Mouse (Mus musculus): ENCODE measurements at regions not wholly inside any gene's neighbourhood (a gene's known extent, or its start where the extent isn't known, plus 50 kb on each side); places are given as distances from the start of the nearest gene placed in this dataset.

DNA sequence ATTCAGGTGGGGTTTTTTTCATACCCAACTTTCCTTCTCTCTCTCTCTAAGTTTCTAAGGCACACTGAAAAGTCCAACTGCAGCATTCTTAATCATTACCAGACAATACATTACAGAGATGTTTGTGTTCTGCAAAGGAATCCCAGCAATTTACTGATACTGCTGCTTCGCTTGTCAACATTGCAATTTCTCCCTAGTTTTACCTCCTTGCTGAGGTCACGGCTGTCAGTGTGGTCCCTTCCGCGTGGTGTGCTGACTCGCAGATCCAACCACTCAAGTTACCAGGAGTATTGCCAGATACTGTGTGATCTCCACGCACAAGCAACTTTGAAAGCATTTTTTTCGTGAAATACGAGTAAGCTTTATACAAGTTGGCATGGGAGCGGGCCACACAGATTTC is 144.9 kb upstream of the Dab2 start:
- Histone ChIP-seq H3K36me3 (no peaks in the 10 kb centered on the region), H3K27me3 (no peaks in the 10 kb centered on the region), H3K4me2 (no peak overlapping the region), H3K4me3 (no peak overlapping the region), H3K9ac (no peak overlapping the region), H3K9me3 (no peaks in the 10 kb centered on the region), H3K4me1 (no peaks in the 10 kb centered on the region), H3K27ac (no peak overlapping the region)
- ATAC-seq (ENCODE audit: borderline replicate concordance, extremely low read depth, low FRiP score, low TSS enrichment), result no peak
- WGBS, result 34% methylated on average over 9 of the region's 9 CpGs

DNA sequence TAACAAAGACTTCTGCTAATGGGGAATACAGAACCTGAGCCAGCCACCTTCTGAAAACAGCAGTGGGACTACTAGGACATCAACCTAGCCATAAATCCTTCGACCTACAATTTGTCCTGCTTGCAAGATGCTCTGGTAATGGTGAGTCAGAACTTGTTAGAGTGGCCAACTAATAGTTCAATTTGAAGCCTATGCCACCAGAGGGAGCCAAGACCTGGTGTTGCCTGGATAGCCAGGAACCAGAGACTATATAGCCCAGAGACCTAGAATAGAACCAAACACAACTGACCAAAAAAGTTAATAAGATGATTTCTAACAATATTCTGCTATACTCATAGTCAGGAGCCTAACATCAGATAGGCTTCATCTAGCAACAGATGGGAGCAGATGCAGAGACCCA is 119.3 kb upstream of the Dab2 start:
- H3K4me2 ChIP-seq, result no peak overlapping the region
- no peak overlapping the region for H3K4me3 ChIP-seq
- ATAC-seq (ENCODE audit: borderline replicate concordance, extremely low read depth, low FRiP score, low TSS enrichment), result no peak
- 79% methylated on average over 1 of the region's 1 CpGs for WGBS
- no peak overlapping the region for H3K27ac ChIP-seq
- no peaks in the 10 kb centered on the region for H3K4me1 ChIP-seq
- no peaks in the 10 kb centered on the region for H3K36me3 ChIP-seq
- H3K9me3 ChIP-seq, result no peaks in the 10 kb centered on the region
- H3K9ac ChIP-seq, result no peak overlapping the region
- H3K27me3 ChIP-seq, result no peaks in the 10 kb centered on the region

GRCm38 (mm10) chr15:6183627-6184026 is 116.0 kb upstream of the Dab2 start:
- ATAC-seq (ENCODE audit: borderline replicate concordance, extremely low read depth, low FRiP score, low TSS enrichment), result peak; percentile 64; the same call in 1 of the 2 replicates

DNA sequence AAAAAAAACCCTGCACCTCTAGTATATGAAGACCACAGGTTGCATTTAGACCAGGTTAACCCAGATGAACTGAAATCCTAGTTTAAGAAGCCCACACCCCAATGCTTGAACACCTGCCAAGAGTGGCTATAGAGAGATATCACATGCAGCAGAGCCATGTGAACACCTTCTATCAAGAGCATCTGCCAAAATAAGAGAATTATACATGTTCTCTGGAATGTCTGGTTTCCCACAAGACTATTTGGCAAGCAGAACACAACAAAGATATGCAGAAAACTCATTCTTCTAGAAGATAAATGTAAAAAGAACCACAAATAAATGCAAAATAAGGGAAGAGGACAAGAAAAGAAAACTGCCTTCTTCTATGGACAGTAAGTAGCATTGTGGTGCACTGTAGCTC is 107.7 kb upstream of the Dab2 start:
- Histone ChIP-seq H3K36me3 (no peaks in the 10 kb centered on the region), H3K4me2 (no peak overlapping the region), H3K9ac (no peak overlapping the region), H3K4me1 (no peaks in the 10 kb centered on the region), H3K27ac (no peak overlapping the region), H3K9me3 (no peaks in the 10 kb centered on the region), H3K27me3 (no peaks in the 10 kb centered on the region), H3K4me3 (no peak overlapping the region)
- ATAC-seq (ENCODE audit: borderline replicate concordance, extremely low read depth, low FRiP score, low TSS enrichment), result no peak

More at GRCm38 (mm10) chr15:6183627-6184026, 116.0 kb upstream of the Dab2 start:
- no peaks in the 10 kb centered on the region for H3K4me1 ChIP-seq
- H3K27me3 ChIP-seq, result no peaks in the 10 kb centered on the region
- H3K27ac ChIP-seq, result no peak overlapping the region
- no peak overlapping the region for H3K4me3 ChIP-seq
- no peaks in the 10 kb centered on the region for H3K9me3 ChIP-seq
- H3K36me3 ChIP-seq, result no peaks in the 10 kb centered on the region
- H3K4me2 ChIP-seq, result no peak overlapping the region
- H3K9ac ChIP-seq, result no peak overlapping the region
- 44% methylated on average over 3 of the region's 3 CpGs for WGBS

DNA sequence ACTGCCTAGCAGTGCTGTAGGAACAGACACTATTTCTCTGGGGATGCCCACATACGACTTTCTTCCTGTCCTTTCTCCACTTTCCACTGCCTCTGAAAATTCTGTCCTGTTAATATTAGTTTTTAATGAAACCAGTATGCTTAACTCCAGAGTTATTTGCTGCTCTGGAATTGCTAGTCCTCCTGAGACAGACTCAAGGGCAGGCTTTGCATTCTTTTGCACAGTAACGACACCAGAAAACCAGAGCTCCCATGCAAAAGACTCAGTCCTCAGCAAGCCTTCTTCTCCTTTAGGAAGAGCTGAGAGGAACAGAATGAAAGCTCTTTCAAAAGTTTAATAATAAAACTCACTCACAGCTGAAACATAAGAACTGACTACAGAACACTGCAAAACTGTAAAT is 92.3 kb upstream of the Dab2 start:
- H3K9ac ChIP-seq, result no peak overlapping the region
- H3K4me1 ChIP-seq, result no peaks in the 10 kb centered on the region
- H3K9me3 ChIP-seq, result no peaks in the 10 kb centered on the region
- H3K4me3 ChIP-seq, result no peak overlapping the region
- ATAC-seq (ENCODE audit: borderline replicate concordance, extremely low read depth, low FRiP score, low TSS enrichment), result no peak
- H3K27ac ChIP-seq, result no peak overlapping the region
- 33% methylated on average over 2 of the region's 2 CpGs for WGBS
- no peaks in the 10 kb centered on the region for H3K36me3 ChIP-seq
- no peak overlapping the region for H3K4me2 ChIP-seq
- no peaks in the 10 kb centered on the region for H3K27me3 ChIP-seq

GRCm38 (mm10) chr15:6209301-6209700 is 90.3 kb upstream of the Dab2 start:
- H3K4me1 ChIP-seq, result no peaks in the 10 kb centered on the region
- no peak overlapping the region for H3K4me2 ChIP-seq
- ATAC-seq (ENCODE audit: borderline replicate concordance, extremely low read depth, low FRiP score, low TSS enrichment), result no peak
- WGBS, result 13% methylated on average over 2 of the region's 2 CpGs
- no peak overlapping the region for H3K27ac ChIP-seq
- no peaks in the 10 kb centered on the region for H3K36me3 ChIP-seq
- H3K9me3 ChIP-seq, result no peaks in the 10 kb centered on the region
- no peak overlapping the region for H3K4me3 ChIP-seq
- no peak overlapping the region for H3K9ac ChIP-seq
- H3K27me3 ChIP-seq, result no peaks in the 10 kb centered on the region

GRCm38 (mm10) chr15:6218087-6218486 is 81.5 kb upstream of the Dab2 start:
- Histone ChIP-seq H3K9ac (no peak overlapping the region), H3K27ac (no peak overlapping the region), H3K4me3 (no peak overlapping the region), H3K36me3 (no peaks in the 10 kb centered on the region), H3K4me1 (no peaks in the 10 kb centered on the region), H3K27me3 (no peaks in the 10 kb centered on the region), H3K9me3 (no peaks in the 10 kb centered on the region), H3K4me2 (no peak overlapping the region)
- 51% methylated on average over 3 of the region's 3 CpGs for WGBS
- no peak for ATAC-seq (ENCODE audit: borderline replicate concordance, extremely low read depth, low FRiP score, low TSS enrichment)

DNA sequence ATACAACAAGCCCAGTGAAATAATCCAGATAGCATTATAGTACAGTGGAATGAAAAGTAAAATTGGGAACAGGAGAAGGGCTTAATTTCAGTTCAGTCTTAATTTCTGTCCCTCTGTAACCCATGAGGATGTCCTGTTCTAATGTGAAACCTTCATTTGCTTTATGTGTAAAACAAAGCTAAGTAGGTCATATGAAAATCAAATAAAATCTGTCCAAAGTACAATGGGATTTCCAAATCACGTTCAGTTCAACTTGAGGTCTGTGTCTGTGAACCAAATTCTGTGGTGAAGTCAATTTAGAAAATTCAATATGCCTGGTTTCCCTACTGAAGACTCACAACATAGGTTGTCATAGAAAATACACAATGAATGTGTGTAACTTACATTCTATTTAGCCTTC is 74.4 kb upstream of the Dab2 start:
- Histone ChIP-seq H3K9ac (no peak overlapping the region), H3K27ac (no peak overlapping the region), H3K36me3 (no peaks in the 10 kb centered on the region), H3K9me3 (no peaks in the 10 kb centered on the region), H3K27me3 (no peaks in the 10 kb centered on the region), H3K4me1 (no peaks in the 10 kb centered on the region), H3K4me3 (no peak overlapping the region), H3K4me2 (no peak overlapping the region)
- 66% methylated on average over 1 of the region's 1 CpGs for WGBS
- no peak for ATAC-seq (ENCODE audit: borderline replicate concordance, extremely low read depth, low FRiP score, low TSS enrichment)

DNA sequence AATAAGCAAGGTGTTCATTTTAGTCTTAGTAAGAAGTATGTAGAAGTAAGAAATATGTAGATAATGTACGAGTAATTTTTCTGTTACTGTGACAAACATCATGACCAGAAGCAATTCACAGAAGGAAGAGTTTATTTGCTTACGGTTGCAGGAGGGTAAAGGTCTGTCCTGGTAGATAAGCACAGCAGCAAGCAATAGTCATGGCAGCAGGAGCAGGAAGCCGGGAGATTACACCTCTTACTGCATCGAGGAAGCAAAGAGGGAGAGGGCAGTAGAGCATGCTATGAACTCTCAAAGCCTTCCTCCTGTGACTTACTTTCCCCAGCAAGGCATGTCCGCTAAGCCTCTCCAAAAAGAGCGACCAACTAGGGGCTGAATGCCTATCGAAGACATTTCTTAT is 69.0 kb upstream of the Dab2 start:
- H3K27me3 ChIP-seq, result no peaks in the 10 kb centered on the region
- no peak overlapping the region for H3K27ac ChIP-seq
- H3K4me3 ChIP-seq, result no peak overlapping the region
- no peaks in the 10 kb centered on the region for H3K36me3 ChIP-seq
- no peaks in the 10 kb centered on the region for H3K9me3 ChIP-seq
- H3K9ac ChIP-seq, result no peak overlapping the region
- no peak overlapping the region for H3K4me2 ChIP-seq
- H3K4me1 ChIP-seq, result no peaks in the 10 kb centered on the region
- 74% methylated on average over 7 of the region's 7 CpGs for WGBS
- no peak for ATAC-seq (ENCODE audit: borderline replicate concordance, extremely low read depth, low FRiP score, low TSS enrichment)

DNA sequence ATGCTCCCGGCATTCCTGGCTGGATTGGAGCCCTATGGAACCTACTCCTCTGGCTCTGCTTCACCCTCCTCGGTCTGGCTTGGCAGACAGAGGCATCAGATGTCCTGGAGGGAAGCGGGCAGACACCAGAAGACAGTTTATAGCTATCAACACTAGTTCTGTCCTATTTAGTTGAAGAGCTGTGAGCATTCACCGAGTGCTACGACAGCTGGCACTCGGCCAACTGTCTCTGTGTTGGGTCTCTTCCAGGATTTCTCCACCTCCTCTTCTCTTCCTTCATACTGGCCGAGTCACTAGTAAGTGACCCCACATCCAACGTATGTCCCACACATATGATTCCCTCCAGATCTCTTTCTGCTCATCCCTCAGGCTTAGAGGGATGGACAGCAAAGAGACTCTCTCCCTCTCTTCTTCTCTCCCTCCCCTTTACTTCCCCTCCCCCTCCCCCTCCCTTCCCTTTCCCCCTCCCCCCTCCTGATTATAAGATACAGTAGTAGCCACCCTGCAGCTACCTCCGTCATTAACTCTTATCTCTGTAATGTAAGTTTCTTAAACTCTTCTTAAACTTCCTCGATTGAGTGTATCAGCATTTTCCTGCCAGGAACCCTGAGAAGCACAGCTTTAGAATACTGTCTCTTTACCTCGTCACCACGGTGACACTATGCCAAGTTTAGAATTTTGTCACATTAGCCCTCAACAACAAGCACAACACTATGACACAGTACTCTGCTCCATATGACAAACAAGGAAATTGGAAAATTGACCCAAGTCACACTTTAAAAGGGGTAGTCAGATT is 68.1 kb upstream of the Dab2 start:
- Histone ChIP-seq H3K4me1 (no peaks in the 10 kb centered on the region), H3K9ac (no peak overlapping the region), H3K9me3 (no peaks in the 10 kb centered on the region), H3K4me3 (no peak overlapping the region), H3K27me3 (no peaks in the 10 kb centered on the region), H3K27ac (no peak overlapping the region), H3K36me3 (no peaks in the 10 kb centered on the region), H3K4me2 (no peak overlapping the region)
- 43% methylated on average over 12 of the region's 12 CpGs for WGBS
- ATAC-seq (ENCODE audit: borderline replicate concordance, extremely low read depth, low FRiP score, low TSS enrichment), result peak; percentile 67; the same call in 1 of the 2 replicates

- H3K9me3 ChIP-seq, result no peaks in the 10 kb centered on the region
- no peaks in the 10 kb centered on the region for H3K36me3 ChIP-seq
- no peaks in the 10 kb centered on the region for H3K27me3 ChIP-seq
- no peak overlapping the region for H3K27ac ChIP-seq
- no peak for ATAC-seq (ENCODE audit: borderline replicate concordance, extremely low read depth, low FRiP score, low TSS enrichment)
- no peak overlapping the region for H3K4me3 ChIP-seq
- H3K4me2 ChIP-seq, result no peak overlapping the region
- 0 out of 2 replicates have a peak, but pooled peaks cover 5% of the 10 kb centered on the region for H3K4me1 ChIP-seq
- 47% methylated on average over 3 of the region's 3 CpGs for WGBS
- no peak overlapping the region for H3K9ac ChIP-seq
These were observed 66.0 kb upstream of the Dab2 start for GRCm38 (mm10) chr15:6233621-6234020.

- H3K27me3 ChIP-seq, result no peaks in the 10 kb centered on the region
- H3K9ac ChIP-seq, result no peak overlapping the region
- 85% methylated on average over 8 of the region's 8 CpGs for WGBS
- ATAC-seq (ENCODE audit: borderline replicate concordance, extremely low read depth, low FRiP score, low TSS enrichment), result no peak
- no peak overlapping the region for H3K27ac ChIP-seq
- H3K4me2 ChIP-seq, result no peak overlapping the region
- no peak overlapping the region for H3K4me3 ChIP-seq
- no peaks in the 10 kb centered on the region for H3K36me3 ChIP-seq
- no peaks in the 10 kb centered on the region for H3K9me3 ChIP-seq
- H3K4me1 ChIP-seq, result 0 out of 2 replicates have a peak, but pooled peaks cover 5% of the 10 kb centered on the region
These were observed 63.0 kb upstream of the Dab2 start for GRCm38 (mm10) chr15:6236583-6236982.

DNA sequence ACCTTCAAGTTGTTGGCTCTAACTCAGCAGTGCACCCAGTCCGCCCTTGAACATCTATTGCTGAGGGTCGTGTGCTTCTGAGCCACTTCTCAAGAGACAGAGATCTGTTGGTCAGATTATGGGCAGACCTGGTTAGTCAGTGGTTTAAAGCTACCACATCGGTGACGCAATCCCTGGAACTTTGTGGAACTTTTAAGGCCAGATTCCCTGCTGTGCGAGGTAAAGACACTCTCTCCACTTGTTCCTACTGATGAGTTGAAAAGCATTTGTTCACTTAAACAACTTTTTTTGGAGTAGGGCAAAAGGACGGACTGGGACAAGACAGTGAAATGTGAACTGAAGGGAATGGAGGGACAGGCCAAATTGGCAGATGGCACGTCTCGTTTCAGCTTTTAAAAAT is 61.9 kb upstream of the Dab2 start:
- Histone ChIP-seq H3K4me1 (0 out of 2 replicates have a peak, but pooled peaks cover 5% of the 10 kb centered on the region), H3K36me3 (no peaks in the 10 kb centered on the region), H3K27me3 (no peaks in the 10 kb centered on the region), H3K9ac (no peak overlapping the region), H3K9me3 (no peaks in the 10 kb centered on the region), H3K4me2 (no peak overlapping the region), H3K4me3 (no peak overlapping the region), H3K27ac (no peak overlapping the region)
- WGBS, result 57% methylated on average over 8 of the region's 8 CpGs
- no peak for ATAC-seq (ENCODE audit: borderline replicate concordance, extremely low read depth, low FRiP score, low TSS enrichment)

Measured in lung, embryonic 15.5 days (tissue).